Mouse (Mus musculus) splenic B cell, adult 2 months (primary cell): ENCODE measurements around the gene Ankrd12.
"Not testable (repeated sequence)": the region's sequence is repeated elsewhere in the genome, so short reads cannot be mapped to it uniquely, and the experiment has no call there.

ENCODE experiments used
- DNase-seq: peaks from one replicate; pipeline ENCODE4 v3.0.0-alpha.2; 2011; ENCODE audit warnings: low read depth, low spot score
- H3K27me3 ChIP-seq: 2 replicates; pipeline ENCODE4 v1.6.1; 2012; ENCODE audit warnings: mild to moderate bottlenecking, low read length, moderate library complexity, mixed read lengths; ENCODE audit not compliant: control insufficient read depth, poor library complexity, insufficient read depth, severe bottlenecking
- H3K36me3 ChIP-seq: 2 replicates; pipeline ENCODE4 v1.6.1; 2012; ENCODE audit warnings: mild to moderate bottlenecking, low read length, moderate library complexity, mixed read lengths; ENCODE audit not compliant: control insufficient read depth, poor library complexity, insufficient read depth, severe bottlenecking

Gene Ankrd12

GRCm38 (mm10) chr17:66101380-66102330 is 24.8 kb upstream of the Ankrd12 start, which contains the start of gene Ndufv2:
Ndufv2 (minus strand) TSS chr17:66101559.
- Histone ChIP-seq H3K27me3 (no peaks in the 10 kb centered on the region), H3K36me3 (no peaks in the 10 kb centered on the region)
- peak; percentile 97 for DNase-seq

DNA sequence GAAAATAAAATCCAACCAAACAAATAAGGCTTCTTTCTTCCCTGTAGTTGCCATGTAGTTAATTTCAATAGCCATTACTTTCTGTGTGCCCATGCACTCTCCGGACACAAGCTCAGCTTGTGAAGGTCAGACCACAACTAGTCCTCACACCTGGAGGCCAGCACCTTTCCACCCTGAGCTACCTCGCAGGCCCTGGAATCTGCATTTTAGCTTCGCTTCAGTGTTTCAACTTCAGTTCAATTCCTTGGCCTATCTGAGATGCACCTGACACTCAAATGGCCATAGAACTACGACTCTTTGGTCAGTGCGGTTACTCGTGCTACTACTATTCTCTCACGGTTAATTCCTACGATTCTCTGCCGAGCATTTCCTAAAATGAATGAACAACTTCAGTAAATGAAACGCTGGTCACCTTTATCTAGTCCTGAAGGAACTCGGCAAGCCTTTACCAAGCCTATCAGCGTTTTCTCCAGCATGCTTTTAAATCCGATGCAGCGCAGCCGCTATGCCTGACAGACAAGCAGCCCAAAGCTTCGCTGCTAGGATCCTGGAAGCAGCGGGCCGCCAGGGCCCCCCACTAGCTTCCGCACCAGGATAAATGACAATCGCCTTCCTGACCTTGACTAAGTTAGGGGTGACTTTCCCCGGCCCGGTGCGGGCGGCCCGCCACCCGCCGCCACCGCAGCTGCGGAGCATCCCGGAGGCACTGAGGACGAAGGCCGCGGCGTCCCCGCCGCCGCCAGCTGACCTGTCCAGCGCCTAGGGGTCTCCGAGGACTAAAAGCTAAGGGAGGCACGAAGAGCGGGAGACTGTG is 23.9 kb upstream of the Ankrd12 start:
- DNase-seq, result peak; percentile 16
- no peaks in the 10 kb centered on the region for H3K36me3 ChIP-seq

GRCm38 (mm10) chr17:66092664-66093063 is 15.8 kb upstream of the Ankrd12 start:
- Histone ChIP-seq H3K27me3 (no peaks in the 10 kb centered on the region), H3K36me3 (peaks cover 2% of the 10 kb centered on the region; the same call in 1 of the 2 replicates)
- no peak for DNase-seq

More for the DNA sequence above, 23.9 kb upstream of the Ankrd12 start:
- H3K27me3 ChIP-seq, result no peaks in the 10 kb centered on the region

DNA sequence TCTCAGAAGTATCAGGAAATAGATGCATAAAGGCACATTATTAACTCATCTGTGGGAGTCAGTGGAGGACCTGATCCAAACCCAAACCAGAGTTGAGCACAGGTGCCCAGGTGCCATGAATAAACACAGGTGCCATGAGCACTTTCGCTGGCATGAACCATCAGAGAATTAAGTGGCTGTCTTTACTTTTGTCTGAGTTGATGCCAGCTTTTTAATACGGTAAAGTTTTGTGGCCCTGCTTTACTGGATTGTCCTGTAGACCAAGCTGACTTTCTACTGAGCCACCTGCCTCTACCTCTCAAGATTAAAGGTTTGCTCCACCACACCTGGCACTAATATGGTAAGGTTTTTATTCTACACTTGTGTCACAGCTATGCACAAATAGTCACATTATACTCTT is 15.2 kb upstream of the Ankrd12 start:
- peaks cover 2% of the 10 kb centered on the region; the same call in 1 of the 2 replicates for H3K36me3 ChIP-seq
- DNase-seq, result no peak
- H3K27me3 ChIP-seq, result no peaks in the 10 kb centered on the region

DNA sequence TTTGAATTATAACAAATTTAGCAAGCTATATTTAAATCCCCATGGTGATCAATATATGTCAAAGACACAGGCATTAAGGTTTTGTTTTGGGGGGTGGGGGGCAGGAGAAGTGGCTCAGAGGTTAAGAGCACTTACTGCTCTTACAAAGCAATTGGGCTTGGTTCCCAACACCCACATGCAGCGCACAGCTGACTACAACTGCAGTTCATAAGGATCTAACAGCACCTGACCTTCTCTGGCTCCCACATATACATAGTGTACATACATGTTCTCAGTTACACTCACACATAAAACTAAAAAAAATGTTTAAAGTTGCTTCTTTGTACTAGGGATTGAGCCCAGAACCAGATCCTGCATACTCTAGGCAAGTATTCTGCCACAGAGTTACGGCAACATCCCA is 14.5 kb upstream of the Ankrd12 start:
- no peak for DNase-seq
- Histone ChIP-seq H3K27me3 (no peaks in the 10 kb centered on the region), H3K36me3 (peaks cover 2% of the 10 kb centered on the region; the same call in 1 of the 2 replicates)

GRCm38 (mm10) chr17:66090251-66090650 is 13.4 kb upstream of the Ankrd12 start:
- peaks cover 3% of the 10 kb centered on the region for H3K36me3 ChIP-seq
- no peaks in the 10 kb centered on the region for H3K27me3 ChIP-seq
- DNase-seq, result no peak

- H3K36me3 ChIP-seq, result peaks cover 8% of the 10 kb centered on the region
- DNase-seq, result no peak
- H3K27me3 ChIP-seq, result no peaks in the 10 kb centered on the region
Observed at GRCm38 (mm10) chr17:66085038-66085437, 8.1 kb upstream of the Ankrd12 start.

DNA sequence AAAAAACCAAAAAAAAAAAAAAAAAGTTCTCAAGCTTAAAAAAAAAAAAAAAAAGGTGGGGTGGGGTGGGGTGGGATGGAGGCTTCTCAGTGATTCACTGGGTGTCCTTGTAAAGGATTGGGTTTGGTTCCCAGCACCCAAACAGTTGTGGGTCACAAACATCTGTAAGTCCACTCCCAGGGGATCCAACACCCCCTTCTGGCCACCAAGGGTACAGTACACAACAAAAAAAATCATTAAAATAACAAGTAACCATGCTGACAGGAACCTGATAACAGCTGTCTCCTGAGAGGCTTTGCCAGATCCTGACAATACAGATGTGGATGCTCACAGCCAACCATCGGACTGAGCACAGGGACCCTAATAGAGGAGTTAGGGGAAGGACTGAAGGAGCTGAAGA is 7.6 kb upstream of the Ankrd12 start:
- H3K27me3 ChIP-seq, result no peaks in the 10 kb centered on the region
- peaks cover 8% of the 10 kb centered on the region for H3K36me3 ChIP-seq
- DNase-seq, result no peak

DNA sequence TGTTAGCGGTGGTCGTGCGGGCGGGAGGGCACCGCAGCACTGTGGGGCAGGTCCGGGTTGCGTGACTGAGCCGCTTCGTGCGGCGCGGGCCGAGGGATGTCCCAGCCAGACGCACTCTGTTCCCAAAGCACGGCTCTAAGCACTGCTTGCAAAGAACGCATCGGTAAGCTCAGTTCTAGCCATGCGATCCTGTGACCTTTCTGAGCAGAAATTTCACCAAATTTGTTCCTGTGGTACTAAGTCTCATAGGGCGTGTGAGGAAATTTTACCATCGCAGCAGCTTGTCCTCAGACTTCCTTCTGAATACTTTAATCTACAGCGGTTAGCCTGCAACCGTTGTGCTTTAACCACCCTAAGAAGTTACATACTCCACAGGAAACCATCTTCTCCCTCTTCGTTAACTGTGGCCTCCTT is 555 bp upstream of the Ankrd12 start:
- no peak for DNase-seq
- H3K27me3 ChIP-seq, result no peaks in the 10 kb centered on the region

DNA sequence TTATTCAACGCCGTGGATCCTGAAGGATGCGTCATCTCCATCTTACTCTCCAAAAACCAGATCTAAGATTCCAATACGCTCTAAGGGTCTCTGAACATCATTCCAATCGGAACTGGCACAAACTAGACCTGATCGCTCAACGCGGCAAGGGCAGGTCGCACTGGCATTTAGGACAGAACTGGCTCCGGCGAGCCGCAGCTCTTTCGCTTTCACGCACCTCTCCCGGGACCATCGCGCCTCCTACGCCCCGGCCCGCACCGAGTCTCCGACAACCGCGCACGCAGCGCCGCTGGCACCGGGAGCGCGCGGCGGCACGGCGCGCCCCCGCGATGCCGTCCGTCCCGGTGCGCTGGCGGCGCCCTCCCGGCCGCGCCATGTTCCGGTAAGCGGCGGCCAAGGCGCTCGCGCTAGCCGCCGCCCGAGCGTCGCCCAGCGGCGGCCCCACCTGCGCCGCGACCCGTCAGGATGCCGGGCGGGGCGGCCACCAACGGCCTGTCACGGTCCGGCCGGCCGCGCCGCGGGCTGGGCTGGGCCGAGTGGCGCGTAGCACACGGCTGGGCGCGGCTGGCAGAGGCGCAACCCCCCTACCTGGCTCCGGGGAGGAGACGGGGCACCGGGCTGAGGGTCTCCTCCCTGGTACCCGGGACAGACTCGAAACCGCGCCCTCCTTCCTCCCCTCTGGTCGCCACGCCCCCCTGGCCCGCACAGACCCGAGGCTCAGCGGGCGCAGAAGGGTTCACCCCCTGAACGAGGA is 538 bp downstream of the Ankrd12 start:
- peak; percentile 64 for DNase-seq
- H3K27me3 ChIP-seq, result no peaks in the 10 kb centered on the region

More for the DNA sequence above, 555 bp upstream of the Ankrd12 start:
- peaks cover 5% of the 10 kb centered on the region; the same call in 1 of the 2 replicates for H3K36me3 ChIP-seq

DNA sequence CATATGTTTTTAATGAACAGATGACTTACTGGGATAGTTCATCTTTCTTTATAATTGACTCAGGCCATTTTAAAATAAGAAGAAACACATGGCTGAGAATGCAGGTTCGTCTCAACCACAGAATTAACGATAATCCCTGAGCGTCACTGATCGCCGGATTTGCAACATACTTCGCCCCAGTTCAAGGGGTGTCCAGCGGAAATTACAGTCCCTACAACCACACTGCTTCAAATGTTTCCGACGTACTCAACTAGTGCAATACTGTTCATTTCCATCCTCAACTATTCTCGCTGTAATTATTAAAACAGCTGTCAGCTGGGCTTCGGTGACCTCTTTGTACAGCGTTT is 1.1 kb downstream of the Ankrd12 start:
- Histone ChIP-seq H3K27me3 (no peaks in the 10 kb centered on the region), H3K36me3 (peaks cover 2% of the 10 kb centered on the region; the same call in 1 of the 2 replicates)
- peak; percentile 58 for DNase-seq

More for the DNA sequence above, 538 bp downstream of the Ankrd12 start:
- H3K36me3 ChIP-seq, result peaks cover 3% of the 10 kb centered on the region; the same call in 1 of the 2 replicates

DNA sequence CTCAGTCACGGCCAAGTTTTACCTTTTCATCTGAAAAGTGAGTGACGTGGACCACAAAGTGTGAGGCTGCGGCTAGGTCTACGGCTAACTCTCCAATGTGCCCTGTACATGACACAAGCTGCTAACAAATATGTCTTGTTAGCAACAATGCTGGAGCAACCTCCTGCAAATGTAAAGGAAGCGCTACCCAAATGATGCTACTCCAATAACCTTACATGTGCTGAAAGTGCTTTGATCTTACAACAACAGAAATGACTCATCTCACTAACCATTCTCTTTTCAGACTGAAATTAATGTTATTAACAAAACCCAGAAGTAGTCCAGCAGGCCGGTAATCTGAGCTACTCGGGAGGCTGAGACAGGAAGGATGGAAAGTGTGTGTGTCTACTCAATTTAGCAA is 2.9 kb downstream of the Ankrd12 start:
- H3K27me3 ChIP-seq, result no peaks in the 10 kb centered on the region
- H3K36me3 ChIP-seq, result no peaks in the 10 kb centered on the region
- DNase-seq, result no peak

- DNase-seq, H3K36me3 ChIP-seq, H3K27me3 ChIP-seq: not testable (repeated sequence)
Observed at GRCm38 (mm10) chr17:66069036-66069435, 7.9 kb downstream of the Ankrd12 start.

DNA sequence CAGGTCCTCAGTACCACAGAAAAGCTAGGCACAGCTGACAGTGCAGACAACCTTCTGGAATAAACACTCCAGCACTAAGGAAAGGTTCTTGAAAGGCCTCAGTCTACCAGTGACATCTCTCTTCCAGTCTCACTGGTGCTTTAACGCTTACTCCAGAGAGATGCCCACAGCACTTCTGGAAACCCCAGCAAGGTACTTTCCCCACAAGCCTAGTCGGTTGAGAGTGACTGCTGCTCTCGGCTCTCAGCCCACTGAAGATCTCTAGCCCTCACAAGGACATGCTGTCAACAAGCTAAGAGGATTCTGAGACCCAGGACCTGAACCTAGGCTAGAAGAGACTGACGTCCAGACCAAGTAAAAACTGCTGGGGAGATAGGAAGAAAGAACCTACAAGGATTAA is 11.8 kb downstream of the Ankrd12 start:
- no peak for DNase-seq
- no peaks in the 10 kb centered on the region for H3K27me3 ChIP-seq
- no peaks in the 10 kb centered on the region for H3K36me3 ChIP-seq
